Mouse (Mus musculus): ENCODE measurements around the gene Plekhb1. TPM values are rescaled to one million over a fixed set of nuclear protein-coding genes. Genes with fewer than 3 reads are reported as not detected.

Gene Plekhb1
- polyA plus RNA-seq, 1 experiment from 2014 or later: 10.3 TPM

DNA sequence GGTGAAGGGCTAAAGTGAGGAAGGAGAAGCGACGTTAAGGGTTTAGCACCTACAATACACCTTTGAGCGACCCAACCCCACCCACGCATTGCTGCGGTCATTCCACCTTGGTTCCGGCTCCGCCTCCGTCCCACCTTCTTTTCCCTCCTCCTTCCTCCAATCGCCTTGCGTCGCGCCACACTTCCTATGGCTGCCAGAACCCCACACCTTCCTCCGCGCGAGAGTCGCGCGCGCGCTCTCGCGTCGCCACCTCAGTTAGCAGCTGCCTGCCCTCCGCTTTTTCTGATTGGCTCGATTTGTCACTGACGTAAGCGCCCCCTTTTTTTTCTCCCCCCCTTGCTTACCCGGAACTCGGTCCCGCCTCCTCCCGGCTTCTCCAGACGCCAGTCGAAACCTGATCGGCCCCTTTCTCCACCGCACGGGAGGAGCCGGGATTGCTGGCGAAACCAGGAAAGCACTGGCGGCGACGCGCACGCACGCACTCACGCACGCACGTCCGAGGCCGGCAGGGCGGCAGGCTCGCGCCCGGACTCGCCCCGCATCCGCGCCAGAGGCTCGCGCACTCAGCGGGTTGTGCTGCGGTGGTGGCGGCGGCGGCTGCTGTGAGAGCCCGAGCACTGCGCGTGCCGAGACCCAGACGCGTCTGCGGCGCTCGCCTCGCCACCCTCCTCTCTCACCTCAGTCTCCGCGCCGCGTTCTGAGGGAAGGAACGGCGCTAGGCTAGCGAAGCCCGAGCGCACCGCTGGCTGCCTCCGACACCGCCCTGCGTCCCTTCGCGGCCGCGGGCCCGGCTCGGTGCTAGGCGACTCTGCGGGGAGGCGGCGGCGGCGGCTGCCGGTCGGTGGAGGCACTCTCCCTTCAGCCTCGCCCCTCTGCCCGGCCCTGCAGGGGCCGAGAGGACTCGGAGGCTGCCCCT, 54.7 kb downstream of the Plekhb1 start, which contains the start of gene Rab6a:
Rab6a (plus strand) TSS at position 197 of the 916 bp plus-strand sequence.
- Histone ChIP-seq H3K9ac (peak within 1 kb of the TSS; percentile 99), H3K9me3 (no peaks in the 10 kb centered on the region), H3K4me2 (peak within 1 kb of the TSS; percentile 61), H3K27me3 (replicated peaks) (no peaks in the 10 kb centered on the region), H3K36me3 (replicated peaks) (no peaks in the 10 kb centered on the region), H3K27ac (peak within 1 kb of the TSS; percentile 96), H3K4me3 (peak within 1 kb of the TSS; percentile 91), H3K4me1 (peaks cover 19% of the 10 kb centered on the region)
- under 1% methylated on average over 94 of the region's 105 CpGs for WGBS
- ATAC-seq (replicated peaks): peak; percentile 97

DNA sequence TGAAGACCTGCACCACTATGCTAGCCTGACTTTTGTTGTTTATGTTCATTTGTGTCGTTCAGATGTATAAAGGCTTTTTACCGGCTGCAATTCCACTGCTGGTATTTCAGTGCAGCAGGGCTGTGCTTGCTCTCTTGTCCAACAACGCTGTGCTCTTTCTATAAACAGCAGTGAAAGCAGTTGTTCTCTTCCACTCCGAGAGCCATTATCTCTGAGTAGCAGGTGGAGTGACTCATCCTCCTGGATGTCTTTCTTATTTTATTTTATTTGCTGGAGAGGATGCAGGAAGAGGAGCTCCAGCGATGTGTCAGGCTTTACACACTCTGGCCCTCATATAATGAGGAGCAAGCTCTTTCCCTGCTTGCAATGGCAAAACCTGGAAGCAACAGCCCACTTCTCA, 62.0 kb downstream of the Plekhb1 start:
- WGBS: 82% methylated on average over 5 of the region's 5 CpGs
- Histone ChIP-seq H3K9ac (no peak overlapping the region), H3K4me2 (no peak overlapping the region), H3K27me3 (replicated peaks) (0 out of 2 replicates have a peak, but pooled peaks cover 3% of the 10 kb centered on the region), H3K4me1 (no peaks in the 10 kb centered on the region), H3K27ac (no peak overlapping the region), H3K36me3 (replicated peaks) (no peaks in the 10 kb centered on the region), H3K9me3 (no peaks in the 10 kb centered on the region), H3K4me3 (no peak overlapping the region)
- no peak for ATAC-seq (replicated peaks)

GRCm38 (mm10) chr7:100593349-100593748, 68.9 kb downstream of the Plekhb1 start:
- H3K4me3 ChIP-seq: no peak overlapping the region

More at GRCm38 (mm10) chr7:100593349-100593748, 68.9 kb downstream of the Plekhb1 start:
- Histone ChIP-seq H3K9me3 (no peaks in the 10 kb centered on the region), H3K36me3 (replicated peaks) (no peaks in the 10 kb centered on the region), H3K27ac (no peak overlapping the region), H3K9ac (no peak overlapping the region), H3K27me3 (replicated peaks) (no peaks in the 10 kb centered on the region), H3K4me2 (no peak overlapping the region), H3K4me1 (0 out of 2 replicates have a peak, but pooled peaks cover 4% of the 10 kb centered on the region)
- no peak for ATAC-seq (replicated peaks)

Other genes with a start within 250 kb of the Plekhb1 start
- gene Ucp3, start 189.4 kb downstream of the Plekhb1 start, polyA plus RNA-seq (2015; fragmentation: Nextera tagmentation; extraction: Ambion mirVana): not detected in 2 replicates
- gene Ucp2, start 169.1 kb downstream of the Plekhb1 start, polyA plus RNA-seq (2015; fragmentation: Nextera tagmentation; extraction: Ambion mirVana): 57.2 and 61.6 TPM in 2 replicates
- 3.7 and 4.9 TPM in 2 replicates for gene Dnajb13, start 147.5 kb downstream of the Plekhb1 start, polyA plus RNA-seq (2015; fragmentation: Nextera tagmentation; extraction: Ambion mirVana)
- gene Coa4, start 125.3 kb downstream of the Plekhb1 start, polyA plus RNA-seq (2015; fragmentation: Nextera tagmentation; extraction: Ambion mirVana): 15.5 and 17.7 TPM in 2 replicates
- gene Rab6a, start 55.0 kb downstream of the Plekhb1 start, polyA plus RNA-seq (2015; fragmentation: Nextera tagmentation; extraction: Ambion mirVana): 253 and 260 TPM in 2 replicates
- gene Mrpl48, start 54.1 kb downstream of the Plekhb1 start, polyA plus RNA-seq (2015; fragmentation: Nextera tagmentation; extraction: Ambion mirVana): 79.0 and 80.2 TPM in 2 replicates
- gene Fam168a, start 44.2 kb upstream of the Plekhb1 start, polyA plus RNA-seq (2015; fragmentation: Nextera tagmentation; extraction: Ambion mirVana): 112 and 126 TPM in 2 replicates
- 4.7 and 5.9 TPM in 2 replicates for gene Relt, start 201.0 kb upstream of the Plekhb1 start, polyA plus RNA-seq (2015; fragmentation: Nextera tagmentation; extraction: Ambion mirVana)

Data from midbrain, embryonic 15.5 days (tissue).